ENCODE assay signal across 35 mouse cellular contexts in the genomic region with DNA sequence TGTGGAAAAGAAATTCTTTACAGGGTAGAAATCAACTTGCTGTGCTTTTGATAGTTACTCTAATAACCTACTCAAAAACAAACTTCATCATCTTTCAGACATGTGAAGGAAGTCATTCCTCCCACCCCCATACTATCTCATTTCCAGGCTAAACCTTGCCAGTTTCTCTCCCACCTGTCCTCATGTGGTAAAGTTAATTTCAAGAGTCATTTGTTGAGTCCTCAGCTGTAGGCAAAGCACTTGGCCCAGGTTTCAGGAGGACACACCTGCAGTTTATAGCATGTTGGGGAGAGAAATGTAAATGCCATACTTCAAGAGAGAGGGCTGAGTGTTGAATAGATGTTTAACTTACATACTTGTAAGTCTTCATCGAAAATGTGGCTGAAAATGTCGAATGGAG.
"Had no signal": no experiment of that assay in that cellular context is flagged by ENCODE, and none has a peak within 500 bp of the region (broad histone marks: within the 10 kb centered on the region; RNA-seq: fewer than 3 reads in every experiment).

No protein-coding gene starts in this region.

- H3K27me3 ChIP-seq: heart, embryonic 12.5 days; heart, embryonic 13.5 days; heart, embryonic 15.5 days; hindbrain, embryonic 12.5 days; hindbrain, embryonic 13.5 days; hindbrain, embryonic 15.5 days; intestine, embryonic 15.5 days; kidney, embryonic 15.5 days had no signal

- H3K9me3 ChIP-seq: heart, embryonic 12.5 days; heart, embryonic 13.5 days; heart, embryonic 15.5 days; hindbrain, embryonic 10.5 days; hindbrain, embryonic 12.5 days; hindbrain, embryonic 13.5 days; hindbrain, embryonic 15.5 days; intestine, embryonic 15.5 days; kidney, embryonic 15.5 days had no signal

- H3K4me1 ChIP-seq: heart, embryonic 12.5 days; heart, embryonic 13.5 days; heart, embryonic 15.5 days; hindbrain, embryonic 12.5 days; hindbrain, embryonic 15.5 days; intestine, embryonic 15.5 days had no signal

- DNase-seq: heart, postnatal 10 days; heart, postnatal 14 days; heart, postnatal 36 days; heart, postnatal 4 days; kidney, adult 11 months; kidney, adult 18-20 months; kidney, adult 2 months; kidney, adult 8-10 months; kidney, adult 9 months; kidney, postnatal 10 days; kidney, postnatal 14 days; kidney, postnatal 25 days; kidney, postnatal 36 days; kidney, postnatal 4 days; layer of hippocampus, adult 9-11 months; layer of hippocampus, postnatal 36 days had no signal

- H3K9ac ChIP-seq: heart, embryonic 12.5 days; heart, embryonic 13.5 days; heart, embryonic 15.5 days; hindbrain, embryonic 12.5 days; hindbrain, embryonic 13.5 days; hindbrain, embryonic 14.5 days; hindbrain, embryonic 15.5 days; intestine, embryonic 15.5 days; kidney, embryonic 15.5 days had no signal

- H3K4me2 ChIP-seq: heart, embryonic 11.5 days; heart, embryonic 12.5 days; heart, embryonic 13.5 days; heart, embryonic 15.5 days; hindbrain, embryonic 12.5 days; hindbrain, embryonic 13.5 days; hindbrain, embryonic 14.5 days; hindbrain, embryonic 15.5 days; intestine, embryonic 15.5 days; kidney, embryonic 15.5 days had no signal

- H3K36me3 ChIP-seq: heart, embryonic 12.5 days; heart, embryonic 13.5 days; heart, embryonic 15.5 days; hindbrain, embryonic 10.5 days; hindbrain, embryonic 12.5 days; hindbrain, embryonic 13.5 days; hindbrain, embryonic 15.5 days; intestine, embryonic 15.5 days; kidney, embryonic 15.5 days had no signal

- H3K4me3 ChIP-seq: heart, embryonic 12.5 days; heart, embryonic 13.5 days; heart, embryonic 15.5 days; hindbrain, embryonic 10.5 days; hindbrain, embryonic 12.5 days; hindbrain, embryonic 13.5 days; hindbrain, embryonic 15.5 days; intestine, embryonic 15.5 days; kidney, embryonic 15.5 days; layer of hippocampus, adult 2 months; left cerebral cortex, adult 2 months had no signal

- ATAC-seq: hindbrain, embryonic 16.5 days; hindbrain, postnatal 0 days; inflammation-experienced regulatory T-cells, adult 6 months; intestine, embryonic 15.5 days; intestine, embryonic 16.5 days; intestine, postnatal 0 days had no signal

- H3K27ac ChIP-seq: heart, embryonic 13.5 days; heart, embryonic 15.5 days; hindbrain, embryonic 10.5 days; hindbrain, embryonic 12.5 days; hindbrain, embryonic 13.5 days; hindbrain, embryonic 14.5 days; hindbrain, embryonic 15.5 days; hindbrain, postnatal 0 days; intestine, embryonic 15.5 days; kidney, embryonic 15.5 days; kidney, postnatal 0 days; layer of hippocampus, adult 2 months; left cerebral cortex, adult 2 months had no signal
